Mouse (Mus musculus) MEL (cell line): ENCODE measurements around the gene Rhof. TPM values are rescaled to one million over a fixed set of nuclear protein-coding genes. Genes with fewer than 3 reads are reported as not detected.

Experiments
- DNase-seq: peaks from one replicate; pipeline ENCODE4 v3.0.0; 2011; ENCODE audit warnings: low read depth, low spot score
- H3K27ac ChIP-seq: 2 replicates; pipeline ENCODE4 v1.5.1; 2012; ENCODE audit warnings: low read depth, mild to moderate bottlenecking, control low read depth, low read length, moderate library complexity; ENCODE audit not compliant: control insufficient read depth
- H3K27me3 ChIP-seq, 2 experiments: fragments of 150-350 bp in 1 of 2; sonication (generic) in 1 of 2; 2 replicates each; pipeline ENCODE4 v1.6.1; 2012; ENCODE audit warnings: low read length in 2 of 2, mild to moderate bottlenecking in 2 of 2, improper control_type of control experiment in 1 of 2, moderate library complexity in 1 of 2; ENCODE audit not compliant: insufficient read depth in 2 of 2, control insufficient read depth in 1 of 2
- H3K36me3 ChIP-seq, 2 experiments: 2 replicates each; pipeline ENCODE4 v1.6.1; 2012 to 2014; ENCODE audit warnings: low read length in 2 of 2, improper control_type of control experiment in 1 of 2, inconsistent platforms in 1 of 2, mild to moderate bottlenecking in 1 of 2; ENCODE audit not compliant: insufficient read depth in 2 of 2, control insufficient read depth in 1 of 2
- H3K4me1 ChIP-seq, 2 experiments: fragments of 150-350 bp in 1 of 2; sonication (generic) in 1 of 2; 2 replicates each; pipeline ENCODE4 v1.6.1; 2012; ENCODE audit warnings: low read length in 2 of 2, improper control_type of control experiment in 1 of 2, mild to moderate bottlenecking in 1 of 2; ENCODE audit not compliant: insufficient read depth in 2 of 2, control insufficient read depth in 1 of 2
- H3K4me3 ChIP-seq, 2 experiments: fragments of 150-350 bp in 1 of 2; sonication (generic) in 1 of 2; 2 replicates each; pipeline ENCODE4 v1.5.1; 2012; ENCODE audit warnings: low read depth in 2 of 2, low read length in 2 of 2, mild to moderate bottlenecking in 2 of 2, moderate library complexity in 2 of 2, control low read depth in 1 of 2, improper control_type of control experiment in 1 of 2; ENCODE audit not compliant: control insufficient read depth in 1 of 2, insufficient read depth in 1 of 2
- H3K79me2 ChIP-seq: 2 replicates; pipeline ENCODE4 v1.6.1; 2012; ENCODE audit warnings: mild to moderate bottlenecking, low read length, moderate library complexity; ENCODE audit not compliant: control insufficient read depth, poor library complexity, insufficient read depth
- H3K9ac ChIP-seq: 2 replicates; pipeline ENCODE4 v1.6.1; 2012; ENCODE audit warnings: low read depth, mild to moderate bottlenecking, control low read depth, low read length, moderate library complexity; ENCODE audit not compliant: control insufficient read depth, poor library complexity, severe bottlenecking
- H3K9me3 ChIP-seq: fragments of 150-350 bp; sonication (generic); replicated peaks from 2 replicates; pipeline ENCODE4 v1.6.1; 2012; ENCODE audit warnings: mild to moderate bottlenecking, low read length, improper control_type of control experiment, moderate library complexity; ENCODE audit not compliant: insufficient read depth
- BHLHE40 ChIP-seq: IDR thresholded peaks from 2 replicates; pipeline ENCODE4 v1.6.1; 2012; ENCODE audit warnings: low read depth, mild to moderate bottlenecking, inconsistent platforms, low read length, improper control_type of control experiment, borderline replicate concordance
- E2F4 ChIP-seq: IDR thresholded peaks from 2 replicates; pipeline ENCODE4 v1.6.1; 2011; ENCODE audit warnings: low read depth, low read length, improper control_type of control experiment, borderline replicate concordance
- ELF1 ChIP-seq: IDR thresholded peaks from 2 replicates; pipeline ENCODE4 v1.6.1; 2014; ENCODE audit warnings: low read depth, mild to moderate bottlenecking, inconsistent platforms, low read length, improper control_type of control experiment, moderate library complexity
- EP300 ChIP-seq, 2 experiments: IDR thresholded peaks; 2 replicates each; pipeline ENCODE4 v1.6.1; 2011; ENCODE audit warnings: improper control_type of control experiment in 2 of 2, low read length in 2 of 2, low read depth in 1 of 2, mild to moderate bottlenecking in 1 of 2
- ETS1 ChIP-seq: IDR thresholded peaks from 2 replicates; pipeline ENCODE4 v1.6.1; 2012; ENCODE audit warnings: low read depth, mild to moderate bottlenecking, inconsistent platforms, low read length, improper control_type of control experiment, moderate library complexity
- GABPA ChIP-seq: IDR thresholded peaks from 2 replicates; pipeline ENCODE4 v1.6.1; 2012; ENCODE audit warnings: low read depth, mild to moderate bottlenecking, inconsistent platforms, low read length, improper control_type of control experiment, moderate library complexity
- GATA1 ChIP-seq: IDR thresholded peaks from 2 replicates; pipeline ENCODE4 v1.6.1; 2011; ENCODE audit warnings: low read depth, low read length, improper control_type of control experiment
- HCFC1 ChIP-seq: IDR thresholded peaks from 2 replicates; pipeline ENCODE4 v1.6.1; 2012; ENCODE audit warnings: low read depth, mild to moderate bottlenecking, inconsistent platforms, low read length, improper control_type of control experiment, moderate library complexity
- JUND ChIP-seq: IDR thresholded peaks from 2 replicates; pipeline ENCODE4 v1.6.1; 2011; ENCODE audit warnings: low read depth, mild to moderate bottlenecking, improper control_type of control experiment, low read length
- MAFK ChIP-seq: IDR thresholded peaks from 2 replicates; pipeline ENCODE4 v1.6.1; 2011; ENCODE audit warnings: low read depth, mild to moderate bottlenecking, low read length, improper control_type of control experiment, borderline replicate concordance
- MAZ ChIP-seq: IDR thresholded peaks from 2 replicates; pipeline ENCODE4 v1.6.1; 2012; ENCODE audit warnings: low read depth, mild to moderate bottlenecking, inconsistent platforms, low read length, improper control_type of control experiment
- MXI1 ChIP-seq: IDR thresholded peaks from 2 replicates; pipeline ENCODE4 v1.6.1; 2011; ENCODE audit warnings: mild to moderate bottlenecking, low read depth, low read length, improper control_type of control experiment
- MYB ChIP-seq: IDR thresholded peaks from 2 replicates; pipeline ENCODE4 v1.6.1; 2011; ENCODE audit warnings: mild to moderate bottlenecking, low read depth, low read length, improper control_type of control experiment
- MYC ChIP-seq: IDR thresholded peaks from 2 replicates; pipeline ENCODE4 v1.6.1; 2011; ENCODE audit warnings: low read depth, mild to moderate bottlenecking, low read length, improper control_type of control experiment, moderate library complexity
- NELFE ChIP-seq: IDR thresholded peaks from 2 replicates; pipeline ENCODE4 v1.6.1; 2011; ENCODE audit warnings: low read depth, low read length, improper control_type of control experiment
- POLR2A ChIP-seq, 2 experiments: IDR thresholded peaks; 2 replicates each; pipeline ENCODE4 v1.6.1; 2011 to 2012; ENCODE audit warnings: low read length in 2 of 2, mild to moderate bottlenecking in 2 of 2, control low read depth in 1 of 2, improper control_type of control experiment in 1 of 2, low read depth in 1 of 2, moderate library complexity in 1 of 2; ENCODE audit not compliant: control insufficient read depth in 1 of 2, insufficient read depth in 1 of 2, poor library complexity in 1 of 2
- POLR2AphosphoS2 ChIP-seq: IDR thresholded peaks from 2 replicates; pipeline ENCODE4 v1.6.1; 2011; ENCODE audit warnings: low read length, improper control_type of control experiment
- POLR2AphosphoS5 ChIP-seq: IDR thresholded peaks from 2 replicates; pipeline ENCODE4 v1.6.1; 2012; ENCODE audit warnings: low read depth, borderline replicate concordance, mild to moderate bottlenecking, inconsistent platforms, low read length, moderate library complexity, mixed read lengths
- RCOR1 ChIP-seq: IDR thresholded peaks from 2 replicates; pipeline ENCODE4 v1.6.1; 2012; ENCODE audit warnings: low read depth, mild to moderate bottlenecking, inconsistent platforms, low read length, improper control_type of control experiment
- SMC3 ChIP-seq: IDR thresholded peaks from 2 replicates; pipeline ENCODE4 v1.6.1; 2011; ENCODE audit warnings: low read depth, low read length, improper control_type of control experiment
- TCF12 ChIP-seq: IDR thresholded peaks from 2 replicates; pipeline ENCODE4 v1.6.1; 2014; ENCODE audit warnings: low read depth, mild to moderate bottlenecking, inconsistent platforms, low read length, improper control_type of control experiment, moderate library complexity
- UBTF ChIP-seq: IDR thresholded peaks from 2 replicates; pipeline ENCODE4 v1.6.1; 2012; ENCODE audit warnings: low read depth, mild to moderate bottlenecking, inconsistent platforms, low read length, improper control_type of control experiment, moderate library complexity, borderline replicate concordance; ENCODE audit not compliant: insufficient read depth
- USF2 ChIP-seq, 2 experiments: IDR thresholded peaks; 2 replicates each; pipeline ENCODE4 v1.6.1; 2011 to 2012; ENCODE audit warnings: improper control_type of control experiment in 2 of 2, low read length in 2 of 2, borderline replicate concordance in 1 of 2, inconsistent platforms in 1 of 2, low read depth in 1 of 2, mild to moderate bottlenecking in 1 of 2; ENCODE audit not compliant: insufficient read depth in 1 of 2
- ZKSCAN1 ChIP-seq: IDR thresholded peaks from 2 replicates; pipeline ENCODE4 v1.6.1; 2012; ENCODE audit warnings: low read depth, mild to moderate bottlenecking, inconsistent platforms, low read length, improper control_type of control experiment, moderate library complexity
- ZMIZ1 ChIP-seq: IDR thresholded peaks from 2 replicates; pipeline ENCODE4 v1.6.1; 2012; ENCODE audit warnings: low read depth, mild to moderate bottlenecking, inconsistent platforms, low read length, improper control_type of control experiment, moderate library complexity
- ZNF384 ChIP-seq: IDR thresholded peaks from 2 replicates; pipeline ENCODE4 v1.6.1; 2012; ENCODE audit warnings: low read depth, mild to moderate bottlenecking, inconsistent platforms, low read length, improper control_type of control experiment
- polyA plus RNA-seq, 2 experiments: library from polyadenylated mRNA; stranded (reverse) in 1 of 2; unstranded in 1 of 2; fragments of >175 nt in 1 of 2; fragments of >200 nt in 1 of 2; gene quantifications; 2 replicates each; pipeline versions ENCODE4 v1.2.1 to v1.2.4; 2012; ENCODE audit warnings: low replicate concordance in 2 of 2, low read depth in 1 of 2; ENCODE audit not compliant: insufficient read length in 2 of 2, insufficient read depth in 1 of 2, missing spikeins in 1 of 2
- total RNA-seq: library from RNA; depleted of rRNA; stranded (reverse); fragments of 300-350 nt; gene quantifications from 2 replicates; pipeline ENCODE4 v1.2.3, GENCODE M21; 2012

The Rhof gene
- total and polyA plus RNA-seq, 3 experiments, result 2.5 to 10.4 TPM; not detected in 1

DNA sequence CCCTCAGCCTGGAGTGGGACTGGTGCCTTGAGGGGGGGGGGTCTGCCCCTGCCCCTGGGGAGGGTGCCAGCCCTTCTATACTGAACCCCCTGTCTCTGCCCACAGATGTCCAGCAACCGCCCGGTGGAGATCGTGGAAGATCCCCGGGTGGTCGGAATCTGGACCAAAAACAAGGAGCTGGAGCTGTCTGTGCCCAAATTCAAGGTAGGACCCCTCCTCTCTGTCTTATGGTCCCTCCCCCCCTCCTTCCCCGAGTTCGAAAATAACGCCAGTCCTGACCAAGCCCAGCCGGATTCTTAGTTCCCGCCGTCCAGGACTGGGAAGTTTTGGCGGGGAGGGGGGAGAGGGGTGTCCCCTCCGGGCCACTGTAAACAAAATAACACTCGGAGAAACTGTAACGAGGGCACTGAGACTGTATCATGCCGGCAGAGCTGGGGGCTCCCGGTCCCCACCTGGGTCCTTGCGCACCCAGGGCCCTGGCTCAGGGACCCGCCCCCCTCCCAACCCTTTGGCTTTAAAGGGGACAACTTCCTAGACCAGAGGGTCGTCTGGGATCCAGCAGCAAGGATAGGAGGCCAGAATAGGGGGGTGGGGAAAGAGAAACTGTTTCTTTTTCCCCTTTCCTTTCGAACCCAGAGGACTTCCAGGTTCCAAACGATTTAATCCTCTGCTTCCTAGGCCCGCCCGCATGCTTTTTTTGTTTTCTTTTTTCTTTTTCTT is 10.9 kb upstream of the Rhof start (continued):
- TF ChIP-seq ZMIZ1 (no peak), ELF1 (0 out of 2 replicates have a peak, but pooled peaks have one; percentile 38), RCOR1 (no peak), MYC (no peak), GABPA (no peak), ZKSCAN1 (no peak), POLR2A (IDR thresholded peaks at IDR 0.05; ENCODE audit: control insufficient read depth in 1 of 2, insufficient read depth in 1 of 2, low read depth in 1 of 2, low read length in 2 of 2, poor library complexity in 1 of 2) (no peak), USF2 (IDR thresholded peaks at IDR 0.05; ENCODE audit: borderline replicate concordance in 1 of 2, insufficient read depth in 1 of 2, low read depth in 1 of 2, low read length in 2 of 2) (no peak), HCFC1 (peak; percentile 51; the same call in 1 of the 2 replicates), POLR2AphosphoS5 (no peak), ZNF384 (peak; percentile 78)
- TF ChIP-seq, all 39 proteins: peak for 5

DNA sequence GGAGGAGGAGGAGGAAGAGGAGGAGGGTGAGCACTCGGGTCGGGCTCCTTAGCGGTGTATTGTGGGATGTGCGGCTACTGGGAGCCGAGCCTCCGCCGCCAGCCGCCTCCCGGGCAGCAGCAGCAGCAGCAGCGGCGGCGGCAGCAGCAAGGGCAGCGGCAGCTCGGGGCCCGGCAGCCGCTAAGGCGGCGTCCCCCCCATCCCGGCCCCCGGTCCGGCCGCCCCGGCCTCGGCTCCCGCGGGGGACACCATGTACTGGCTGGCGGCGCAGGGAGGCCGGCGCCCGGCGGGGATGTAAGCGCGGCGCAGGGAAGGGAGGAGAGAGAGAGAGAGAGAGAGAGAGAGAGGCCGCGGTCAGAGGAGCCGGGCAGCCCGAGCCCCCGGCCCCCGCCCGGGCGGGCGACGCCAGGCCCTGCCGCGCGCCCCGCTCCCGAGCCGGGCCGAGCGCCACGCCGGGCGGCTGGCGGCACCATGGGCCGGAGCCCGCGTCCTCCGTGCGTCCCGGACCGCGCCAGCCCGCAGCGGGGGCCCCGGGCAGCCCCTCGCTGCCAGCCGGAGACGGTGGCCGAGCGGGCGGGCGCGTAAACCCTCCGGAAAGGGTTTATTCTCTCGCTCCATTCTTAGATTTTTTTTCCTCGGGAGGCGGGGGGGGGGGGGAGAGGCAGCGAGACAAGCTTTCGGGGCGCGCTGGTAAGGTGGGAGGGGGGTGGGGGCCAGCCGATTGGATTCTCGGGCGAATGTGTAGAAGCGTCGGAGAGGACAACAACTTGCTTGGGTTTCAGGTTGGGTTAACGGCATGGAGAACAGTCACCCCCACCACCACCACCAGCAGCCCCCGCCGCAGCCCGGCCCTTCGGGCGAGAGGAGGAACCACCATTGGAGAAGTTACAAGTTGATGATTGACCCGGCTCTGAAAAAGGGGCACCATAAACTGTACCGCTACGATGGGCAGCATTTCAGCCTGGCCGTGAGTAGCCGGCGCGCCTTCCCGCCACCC is 10.0 kb upstream of the Rhof start, which contains the start of gene Setd1b:
TSS of gene Setd1b (plus strand) at position 33 of the 997 bp plus-strand sequence.
- TF ChIP-seq MAFK (no peak), EP300 (IDR thresholded peaks at IDR 0.05; ENCODE audit: low read depth in 1 of 2, low read length in 2 of 2) (no peak), MAZ (0 out of 2 replicates have a peak, but pooled peaks have one; percentile 26), POLR2A (IDR thresholded peaks at IDR 0.05; ENCODE audit: control insufficient read depth in 1 of 2, insufficient read depth in 1 of 2, low read depth in 1 of 2, low read length in 2 of 2, poor library complexity in 1 of 2) (0 out of 4 replicates have a peak, but pooled peaks of 1 of the 2 experiments have one; percentile 32), UBTF (peak; percentile 39; the same call in 1 of the 2 replicates), TCF12 (0 out of 2 replicates have a peak, but pooled peaks have one; percentile 19), HCFC1 (no peak), POLR2AphosphoS2 (no peak), ETS1 (no peak), E2F4 (no peak), MYC (no peak), MXI1 (0 out of 2 replicates have a peak, but pooled peaks have one; percentile 3), ZNF384 (0 out of 2 replicates have a peak, but pooled peaks have one; percentile 25), MYB (no peak), JUND (no peak), BHLHE40 (no peak), GATA1 (no peak), NELFE (peak; percentile 25; the same call in 1 of the 2 replicates), SMC3 (no peak), POLR2AphosphoS5 (no peak)
- Histone ChIP-seq H3K79me2 (peaks cover 78% of the 10 kb centered on the region), H3K4me3 (peak within 1 kb of the TSS; percentile 84 to 93), H3K9ac (peak within 1 kb of the TSS; percentile 98), H3K36me3 (peaks cover under 1 to 6% of the 10 kb centered on the region in 2 experiments; a peak in 3 of 4 replicates), H3K27ac (peak within 1 kb of the TSS; percentile 99), H3K27me3 (no peaks in the 10 kb centered on the region), H3K4me1 (peaks cover 3% of the 10 kb centered on the region in 2 experiments; a peak in 2 of 4 replicates), H3K9me3 (no peaks in the 10 kb centered on the region)
- peak; percentile 75 for DNase-seq
